Mouse (Mus musculus): Measurements from ENCODE around the gene Enah. TPM values are rescaled to one million over a fixed set of nuclear protein-coding genes. Genes with fewer than 3 reads are reported as not detected.

Gene Enah
- total RNA-seq, 2 experiments from 2014 or later: 164 to 179 TPM

GRCm38 (mm10) chr1:181965277-181965676, 54.5 kb downstream of the Enah start:
- no peak for DNase-seq (ENCODE audit: low spot score in 2 of 2)

- DNase-seq (ENCODE audit: low spot score in 2 of 2): no peak
Measured at GRCm38 (mm10) chr1:181963827-181964226, 56.0 kb downstream of the Enah start.

DNA sequence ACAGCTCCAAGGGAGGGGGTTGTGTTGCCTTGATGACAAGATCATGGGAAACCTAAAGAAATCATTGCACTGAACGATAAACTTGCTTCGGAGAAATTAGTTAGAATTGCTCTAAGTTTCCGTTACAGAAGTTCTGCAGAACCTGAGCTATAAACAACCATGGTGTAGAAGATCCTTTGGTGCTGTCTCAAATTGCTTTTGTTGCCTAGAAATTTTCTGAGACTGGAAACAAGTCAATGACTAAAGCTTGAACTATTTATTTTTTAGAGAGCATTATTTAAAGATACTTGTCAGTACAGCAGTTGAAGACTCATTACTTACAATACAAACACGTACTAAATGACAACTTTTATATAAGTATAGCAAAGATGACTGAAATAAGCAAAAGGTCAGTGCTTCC, 56.4 kb downstream of the Enah start:
- DNase-seq (ENCODE audit: low spot score in 2 of 2): no peak

DNA sequence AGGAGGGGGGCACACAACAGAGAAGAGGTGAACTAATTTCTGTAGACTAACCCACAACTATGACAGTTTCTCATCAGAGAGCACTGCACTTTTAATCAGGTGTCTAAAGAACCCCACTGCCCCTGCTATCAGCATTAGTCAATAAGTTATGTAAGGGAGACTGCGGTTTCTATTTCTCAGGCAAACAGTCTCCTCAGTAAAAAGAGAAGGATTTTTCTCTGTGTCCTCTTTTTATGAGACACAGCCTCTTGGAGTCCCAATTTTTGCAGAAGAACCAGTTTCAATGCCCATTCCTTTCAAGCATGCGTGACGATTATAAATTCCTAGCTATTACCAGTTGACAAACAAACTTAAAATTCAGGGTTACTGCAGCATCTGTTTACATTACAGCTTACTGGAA, 59.4 kb downstream of the Enah start:
- no peak for DNase-seq (ENCODE audit: low spot score in 2 of 2)

DNA sequence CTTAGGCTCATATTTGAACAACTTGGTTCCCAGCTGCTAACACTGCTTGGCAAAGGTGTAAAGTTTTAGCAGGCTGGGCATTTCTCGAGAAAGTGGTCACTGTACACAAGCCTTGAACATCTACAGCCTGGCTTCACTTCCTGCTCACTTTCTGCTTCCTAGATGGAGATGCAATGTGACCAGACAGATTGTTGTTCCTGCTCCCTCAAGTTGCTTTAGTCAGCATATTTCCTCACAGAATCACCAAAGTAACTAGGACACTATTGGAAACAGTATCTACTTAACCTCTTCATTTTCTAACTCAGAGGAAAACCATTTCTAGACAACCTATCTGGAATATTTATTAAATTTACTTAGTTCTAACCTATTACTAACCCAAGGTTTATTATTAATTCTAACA, 61.4 kb downstream of the Enah start:
- no peak for DNase-seq (ENCODE audit: low spot score in 2 of 2)

DNA sequence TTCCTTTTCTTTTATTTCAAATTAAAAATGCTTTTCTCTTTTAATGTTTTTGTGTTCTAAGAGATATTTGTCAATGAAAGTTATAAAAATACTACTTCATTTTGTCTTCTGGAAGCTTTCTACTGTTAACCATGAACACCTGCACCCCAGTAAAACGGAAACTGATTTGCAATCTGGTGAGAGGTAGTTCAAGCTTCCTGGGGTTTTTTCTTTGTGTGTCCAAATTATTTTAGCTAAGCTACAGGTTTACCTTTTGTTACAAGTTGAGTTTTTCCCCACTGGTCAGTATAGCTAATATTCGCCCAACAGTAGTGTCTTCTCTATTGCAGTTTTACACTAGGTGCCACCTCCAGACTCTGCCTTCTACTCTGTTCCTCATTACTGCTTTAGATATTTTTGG, 62.1 kb downstream of the Enah start:
- DNase-seq (ENCODE audit: low spot score in 2 of 2): no peak

GRCm38 (mm10) chr1:181953547-181953946, 66.2 kb downstream of the Enah start:
- no peak for DNase-seq (ENCODE audit: low spot score in 2 of 2)

GRCm38 (mm10) chr1:181951266-181951665, 68.5 kb downstream of the Enah start:
- no peak for DNase-seq (ENCODE audit: low spot score in 2 of 2)

GRCm38 (mm10) chr1:181950721-181951120, 69.1 kb downstream of the Enah start:
- DNase-seq (ENCODE audit: low spot score in 2 of 2): no peak

- DNase-seq (ENCODE audit: low spot score in 2 of 2): no peak
Measured at GRCm38 (mm10) chr1:181948191-181948590, 71.6 kb downstream of the Enah start.

DNA sequence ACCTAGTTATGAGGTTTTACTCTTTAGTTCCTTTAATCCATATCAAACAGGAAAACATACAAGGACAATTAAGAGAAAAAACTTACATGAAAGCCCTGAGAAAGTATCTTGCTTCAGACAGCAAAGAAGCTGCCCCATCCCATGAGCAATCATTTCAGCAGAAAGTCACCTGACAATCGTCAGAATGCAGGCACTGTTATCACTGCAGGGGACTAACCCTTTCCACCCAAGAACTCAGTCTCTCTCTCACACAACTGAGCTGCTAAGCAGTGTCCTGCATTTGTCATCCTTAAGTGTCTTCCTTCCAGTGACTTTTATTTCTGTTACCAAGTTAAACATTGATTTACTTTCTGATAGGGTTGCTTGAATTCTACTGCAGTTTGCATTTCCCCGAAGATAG, 82.7 kb downstream of the Enah start:
- DNase-seq (ENCODE audit: low spot score in 2 of 2): no peak

DNA sequence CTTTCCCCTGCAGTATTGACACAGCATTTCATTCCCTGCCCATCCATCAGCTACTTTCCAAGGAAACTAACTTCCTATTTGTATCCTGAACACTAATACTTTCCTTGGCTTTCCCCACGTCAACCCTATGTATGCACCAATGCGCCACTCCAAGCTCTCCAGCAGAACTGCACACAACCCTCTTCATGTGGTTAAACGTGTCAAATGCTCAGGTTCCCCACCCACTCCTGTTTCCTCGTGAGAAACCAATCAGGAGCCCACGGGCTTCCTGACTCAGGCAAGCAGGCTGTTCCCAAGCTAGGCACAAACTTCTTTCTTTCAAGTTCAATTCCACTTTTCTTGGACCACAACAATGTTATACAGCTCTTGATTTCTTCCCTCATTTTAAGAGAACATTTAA, 91.4 kb downstream of the Enah start:
- no peak for DNase-seq (ENCODE audit: low spot score in 2 of 2)

GRCm38 (mm10) chr1:181923384-181923783, 96.4 kb downstream of the Enah start:
- DNase-seq (ENCODE audit: low spot score in 2 of 2): peak in 1 of 2 experiments; percentile 9

- peak in 1 of 2 experiments; percentile 14 for DNase-seq (ENCODE audit: low spot score in 2 of 2)
Measured at GRCm38 (mm10) chr1:181921580-181922494, 98.0 kb downstream of the Enah start.

DNA sequence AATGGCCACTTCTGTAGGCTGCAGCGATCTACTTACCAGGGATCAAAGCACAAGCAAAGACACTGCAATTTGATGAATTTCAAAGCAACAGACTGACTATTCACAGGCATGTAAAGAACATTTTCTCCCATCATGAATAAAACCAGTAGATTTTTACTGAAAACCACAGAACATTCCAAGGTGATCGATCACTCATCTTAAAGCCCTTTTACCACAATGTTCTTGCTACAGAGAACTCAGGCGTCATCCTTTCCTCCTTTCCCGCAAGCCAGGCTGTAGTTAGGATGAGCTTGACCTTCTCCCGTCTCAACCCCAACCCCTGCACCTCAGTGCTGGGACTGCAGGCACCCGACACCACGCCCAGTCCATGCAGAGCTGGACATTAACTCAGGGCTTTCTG, 107.9 kb downstream of the Enah start:
- DNase-seq (ENCODE audit: low spot score in 2 of 2): no peak

- DNase-seq (ENCODE audit: low spot score in 2 of 2): no peak
Measured at GRCm38 (mm10) chr1:181901706-181902373, 118.0 kb downstream of the Enah start.

DNA sequence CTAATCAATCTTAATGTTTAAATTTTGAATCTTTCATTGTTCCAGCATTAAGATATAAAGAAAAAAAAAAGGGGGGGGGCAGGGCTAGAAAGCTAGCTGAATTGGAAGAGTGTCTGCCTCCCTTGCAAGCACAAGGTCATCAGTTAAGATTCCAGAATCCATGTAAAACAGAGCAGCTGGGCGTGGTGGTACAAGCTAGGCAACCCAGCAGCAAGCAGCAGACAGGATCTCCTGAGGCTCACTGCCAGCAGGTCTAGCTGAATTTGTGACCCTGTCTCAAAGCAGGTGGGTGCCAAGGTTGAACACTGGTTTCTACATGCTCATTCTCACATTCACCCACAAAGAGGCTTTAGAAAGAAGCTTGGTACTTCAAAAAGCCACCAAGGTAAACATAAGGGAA, 118.9 kb downstream of the Enah start:
- DNase-seq (ENCODE audit: low spot score in 2 of 2): peak in 1 of 2 experiments; percentile 9

DNA sequence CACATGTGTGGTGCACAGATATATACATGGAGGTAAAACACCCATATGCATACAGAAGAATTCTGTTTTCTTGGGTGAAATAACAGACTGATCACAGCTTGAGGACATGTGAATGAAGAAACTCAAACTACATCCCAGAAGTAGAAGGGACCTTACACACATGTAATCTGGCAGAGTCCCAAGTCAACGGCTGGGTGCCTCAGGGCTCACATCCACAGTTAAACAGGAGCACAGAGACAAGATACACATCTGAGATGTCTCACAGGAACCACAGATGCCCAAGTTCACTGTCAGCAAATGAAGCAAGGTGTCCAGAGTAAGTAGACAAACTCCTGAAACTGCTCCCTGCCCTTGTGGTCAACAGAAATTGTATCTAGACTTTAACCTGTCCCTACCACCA, 120.8 kb downstream of the Enah start:
- DNase-seq (ENCODE audit: low spot score in 2 of 2): no peak

- DNase-seq (ENCODE audit: low spot score in 2 of 2): no peak
Measured at GRCm38 (mm10) chr1:181896991-181897390, 122.8 kb downstream of the Enah start.

GRCm38 (mm10) chr1:181893721-181894120, 126.1 kb downstream of the Enah start:
- no peak for DNase-seq (ENCODE audit: low spot score in 2 of 2)

GRCm38 (mm10) chr1:181889670-181890069, 130.1 kb downstream of the Enah start:
- DNase-seq (ENCODE audit: low spot score in 2 of 2): no peak

DNA sequence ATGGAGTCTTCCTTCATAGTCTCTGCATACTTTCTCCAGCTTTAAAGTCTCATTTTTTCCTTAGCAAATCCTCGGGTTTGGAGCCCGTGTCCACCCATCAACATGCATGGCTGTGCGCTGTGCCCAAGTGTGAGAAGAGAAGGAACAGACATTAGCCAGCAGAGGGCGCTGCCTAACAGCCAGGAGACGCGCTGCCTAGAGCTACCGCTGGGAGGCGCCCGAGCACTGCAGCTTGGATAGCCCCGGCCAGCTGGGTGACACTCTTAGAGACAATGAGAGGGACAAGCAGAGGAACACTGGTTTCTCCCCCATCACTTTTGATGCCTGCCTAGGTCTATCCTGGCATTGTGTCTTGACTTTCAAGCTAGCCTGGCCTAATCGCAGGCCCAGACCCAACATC, 131.0 kb downstream of the Enah start:
- DNase-seq (ENCODE audit: low spot score in 2 of 2): peak; percentile 78 to 87

All from gastrocnemius, postnatal 4 days (tissue).